Mouse (Mus musculus) adrenal gland (tissue): ENCODE measurements at regions not wholly inside any gene's neighbourhood (a gene's known extent, or its start where the extent isn't known, plus 50 kb on each side); places are given as distances from the start of the nearest gene placed in this dataset.

Experiments used
- intact Hi-C: fragments of 180-260 bp; cut with DNase I; formaldehyde crosslinking; loops from one replicate; pipeline ENCODE4 v1.15.1; 2025

DNA sequence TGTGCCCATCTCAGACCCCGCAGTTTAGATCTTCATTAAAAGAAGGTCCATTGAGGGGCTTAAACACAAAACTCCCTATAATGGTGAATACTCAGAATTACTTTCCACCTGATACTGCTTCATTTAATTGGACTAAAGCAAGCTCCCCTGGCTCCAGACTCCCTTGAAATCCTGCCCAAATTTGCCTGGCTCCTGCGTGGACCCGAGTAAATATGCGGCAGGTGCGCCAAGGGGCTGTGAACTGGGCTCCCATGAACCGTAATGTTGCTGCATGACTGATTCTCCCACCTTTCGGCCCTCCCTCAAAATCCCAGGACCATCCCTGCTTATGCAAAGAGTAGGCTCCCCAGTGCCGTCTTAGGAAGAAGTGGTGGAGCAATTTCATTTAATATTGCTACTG, 573.7 kb downstream of the Ccdc171 start:
- intact Hi-C loops = no loop called here

DNA sequence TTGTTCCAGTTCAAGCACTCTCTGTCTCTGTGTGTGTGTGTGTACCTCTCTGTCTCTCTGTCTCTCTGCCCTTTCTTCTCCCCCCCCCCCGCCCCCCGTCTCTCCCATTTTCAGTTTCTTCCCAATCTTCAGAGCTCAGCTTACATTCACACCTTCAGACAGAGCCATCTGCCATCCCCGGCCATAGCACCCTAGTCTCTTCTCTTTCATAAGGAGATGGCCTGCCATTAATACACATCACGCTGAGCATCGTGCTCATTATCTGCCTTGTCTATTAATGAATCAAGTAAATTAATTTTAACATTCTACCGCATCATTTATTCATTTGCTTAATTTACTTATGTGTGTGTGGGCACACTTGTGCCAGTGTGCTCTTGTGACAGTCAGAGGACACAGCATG, 573.2 kb downstream of the Bnc2 start:
- intact Hi-C loops = no loop called here

- intact Hi-C loops = no loop called here
Measured at GRCm38 (mm10) chr4:84102736-84103135, 572.3 kb downstream of the Bnc2 start.

- intact Hi-C loops = no loop called here
Measured at GRCm38 (mm10) chr4:84108592-84108991, 566.5 kb downstream of the Bnc2 start.

DNA sequence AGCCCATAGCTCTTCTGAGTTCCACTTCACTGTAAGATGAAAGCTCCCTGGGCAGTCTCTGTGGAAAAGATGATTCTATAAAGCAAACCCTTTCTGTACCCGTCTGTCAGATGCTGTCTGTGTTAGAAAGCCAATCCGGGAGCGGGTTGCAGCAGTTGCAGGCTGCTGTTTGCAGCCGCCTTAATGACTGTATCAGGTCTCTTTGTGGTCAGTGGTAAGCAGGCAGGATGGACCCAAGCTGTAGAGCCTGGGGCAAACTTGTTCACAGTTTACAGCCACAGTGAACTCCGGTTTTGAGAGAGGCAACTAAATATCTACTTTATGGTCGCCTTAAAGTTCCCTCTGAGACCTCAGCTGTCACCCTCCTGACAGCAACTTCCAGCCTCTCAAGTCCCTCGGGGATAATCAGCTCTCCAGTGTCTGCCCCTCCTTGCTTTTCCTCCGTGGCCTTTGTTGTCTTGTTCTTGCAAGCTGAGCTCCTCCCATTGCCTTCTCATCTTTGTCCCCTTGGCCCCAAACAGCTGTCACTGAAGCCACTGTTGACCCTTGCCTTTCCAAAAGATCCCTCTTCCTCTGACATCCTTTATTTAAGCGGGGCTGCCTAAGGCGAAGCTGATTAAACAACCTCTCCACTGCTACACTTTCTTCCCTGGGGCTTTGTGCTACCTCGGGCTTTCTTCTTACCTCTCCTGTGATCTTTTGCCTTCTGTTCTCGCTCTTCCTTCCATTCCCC, 565.1 kb downstream of the Bnc2 start:
- intact Hi-C loops = no loop called here

DNA sequence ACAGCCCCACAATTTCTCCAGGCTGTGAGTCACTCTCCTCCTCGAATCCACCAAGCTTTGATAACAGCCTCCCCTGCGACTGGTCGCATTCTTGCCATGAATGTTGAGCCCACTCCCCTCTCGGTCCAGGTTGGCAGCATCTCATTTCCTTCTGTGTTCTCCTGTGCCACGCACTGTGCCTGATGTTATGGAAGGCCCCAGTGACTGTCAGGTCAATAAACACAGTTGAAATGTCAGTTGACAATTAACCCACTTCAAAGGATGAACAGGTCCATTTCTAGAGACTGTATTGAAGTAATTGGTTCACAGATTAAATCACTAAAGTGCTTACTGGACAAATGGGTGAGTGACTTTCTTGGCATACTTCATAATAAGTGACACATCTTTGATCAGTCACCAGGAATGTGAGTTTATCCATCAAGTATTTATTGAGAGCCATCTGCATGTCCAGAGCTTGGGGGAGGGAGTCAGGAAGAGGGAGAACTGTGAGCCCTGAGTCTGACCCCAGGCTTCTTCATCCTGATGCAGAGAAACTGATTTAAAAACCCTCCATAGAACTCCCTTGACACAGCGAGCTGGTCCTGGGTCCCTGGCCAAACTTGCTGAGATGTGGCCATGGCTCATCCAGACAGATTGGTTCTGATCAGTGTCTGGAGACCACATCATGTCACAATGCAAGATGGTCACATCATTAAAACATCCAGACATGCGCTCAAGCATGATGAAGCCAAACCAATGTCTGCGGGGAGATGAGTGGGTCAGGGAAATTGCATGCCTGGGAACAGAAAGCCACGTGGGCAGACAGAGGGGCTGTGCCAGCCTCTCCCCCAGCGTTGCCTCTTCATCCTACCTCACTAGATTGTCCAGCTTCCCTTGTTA, 560.7 kb downstream of the Bnc2 start:
- intact Hi-C loops = no loop called here

- intact Hi-C loops = no loop called here
Measured at GRCm38 (mm10) chr4:84118284-84118919, 556.7 kb downstream of the Bnc2 start.

GRCm38 (mm10) chr4:84119616-84120015, 555.5 kb downstream of the Bnc2 start:
- intact Hi-C loops = no loop called here

- intact Hi-C loops = no loop called here
Measured at GRCm38 (mm10) chr4:84120330-84120729, 554.7 kb downstream of the Bnc2 start.

GRCm38 (mm10) chr4:84121442-84121841, 553.6 kb downstream of the Bnc2 start:
- intact Hi-C loops = no loop called here

DNA sequence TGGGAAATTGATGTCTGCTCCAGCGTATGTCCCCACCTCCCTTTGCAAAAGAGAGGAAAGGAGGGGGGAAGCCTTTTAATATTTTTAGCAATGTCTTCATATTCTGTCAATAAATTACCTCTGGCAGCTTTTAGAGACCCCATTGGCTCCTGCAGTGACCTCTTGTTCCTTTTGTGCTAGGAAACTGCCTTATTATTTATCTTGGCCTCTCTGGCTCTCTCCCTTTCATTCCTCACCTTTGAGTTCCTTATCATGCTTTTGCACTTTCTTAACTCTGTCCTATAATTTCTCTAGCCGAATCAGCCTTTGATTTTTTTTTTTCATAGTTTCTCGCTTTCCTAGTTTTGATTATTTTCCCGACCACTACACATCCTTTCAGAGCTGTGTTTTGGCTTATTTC, 548.7 kb downstream of the Bnc2 start:
- intact Hi-C loops = no loop called here

DNA sequence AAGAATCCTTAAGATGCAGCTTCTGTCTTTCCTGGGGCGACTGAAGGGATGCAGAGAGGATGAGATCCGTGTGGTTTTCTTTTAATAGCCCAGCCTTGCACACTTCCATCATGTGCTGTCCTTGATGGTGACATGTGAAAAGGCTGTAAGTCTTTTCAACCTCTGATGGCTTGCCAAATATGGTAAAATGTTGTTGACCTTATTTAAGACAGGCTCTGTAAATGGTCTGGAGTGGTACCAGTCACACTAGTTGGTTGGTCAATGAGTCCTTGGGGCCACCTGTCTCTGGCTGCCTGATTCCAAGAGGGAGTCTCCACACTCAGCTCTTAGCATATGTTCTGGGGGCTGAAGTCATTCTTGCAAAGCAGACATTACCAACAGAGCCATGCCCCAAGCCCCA, 547.7 kb downstream of the Bnc2 start:
- intact Hi-C loops = no loop called here

DNA sequence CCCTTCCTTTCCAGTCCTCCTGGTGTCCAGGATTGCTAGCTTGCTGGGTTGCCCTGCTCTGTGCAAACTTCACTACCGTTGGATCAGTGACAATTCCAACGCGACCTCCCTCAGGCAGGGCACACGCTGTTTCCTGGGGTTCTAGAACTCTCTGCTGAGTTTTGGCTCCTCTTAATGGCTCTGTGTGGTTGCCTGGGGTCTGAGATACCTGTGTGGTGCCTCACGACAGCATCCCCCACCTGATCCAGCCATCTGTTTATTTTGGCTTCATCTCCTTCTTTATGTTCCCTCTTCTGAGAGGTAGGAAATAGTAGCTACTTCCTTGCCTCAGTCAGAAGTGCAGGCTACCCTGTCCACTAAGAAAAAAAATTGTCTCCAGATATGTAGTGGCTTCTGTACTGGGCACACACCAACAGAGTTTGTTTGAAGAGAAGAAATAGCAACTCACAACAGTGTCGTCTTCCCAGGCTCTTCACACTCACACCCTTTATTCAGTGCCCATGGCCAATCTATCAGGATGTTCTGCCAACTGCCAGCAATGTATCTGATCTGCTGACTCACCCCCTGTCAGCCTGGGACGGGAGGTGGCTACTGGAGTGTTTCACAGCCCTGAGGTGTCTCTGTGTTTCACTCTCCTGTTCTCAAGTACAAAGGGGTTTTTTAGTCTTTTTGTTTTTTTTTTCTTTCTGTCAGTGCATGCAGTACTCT, 544.1 kb downstream of the Bnc2 start:
- intact Hi-C loops = no loop called here

DNA sequence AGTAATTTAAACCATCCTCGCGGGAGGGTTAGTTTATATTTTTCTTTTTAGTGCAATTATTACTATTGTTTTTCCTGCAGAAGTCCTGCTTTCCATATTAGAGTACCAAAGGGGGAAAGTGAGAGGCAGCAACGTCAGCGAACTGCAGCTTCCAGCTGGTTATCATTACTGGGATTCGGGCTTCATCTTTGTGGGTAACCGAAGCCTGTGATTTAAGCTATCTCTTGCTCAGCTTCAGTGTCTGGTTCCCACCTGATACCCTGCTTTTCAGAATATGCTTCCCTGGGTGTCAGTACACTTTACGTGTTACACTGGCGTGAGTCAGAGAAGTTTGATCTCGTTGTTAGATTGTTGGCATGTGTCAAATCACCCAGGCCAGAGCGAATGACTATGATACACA, 539.3 kb downstream of the Bnc2 start:
- intact Hi-C loops = no loop called here

GRCm38 (mm10) chr4:84137171-84137919, 537.7 kb downstream of the Bnc2 start:
- intact Hi-C loops = no loop called here

GRCm38 (mm10) chr4:84149149-84150050, 525.7 kb downstream of the Bnc2 start:
- intact Hi-C loops = no loop called here

GRCm38 (mm10) chr4:84150698-84151097, 524.4 kb downstream of the Bnc2 start:
- intact Hi-C loops = no loop called here

GRCm38 (mm10) chr4:84151247-84151646, 523.8 kb downstream of the Bnc2 start:
- intact Hi-C loops = no loop called here

DNA sequence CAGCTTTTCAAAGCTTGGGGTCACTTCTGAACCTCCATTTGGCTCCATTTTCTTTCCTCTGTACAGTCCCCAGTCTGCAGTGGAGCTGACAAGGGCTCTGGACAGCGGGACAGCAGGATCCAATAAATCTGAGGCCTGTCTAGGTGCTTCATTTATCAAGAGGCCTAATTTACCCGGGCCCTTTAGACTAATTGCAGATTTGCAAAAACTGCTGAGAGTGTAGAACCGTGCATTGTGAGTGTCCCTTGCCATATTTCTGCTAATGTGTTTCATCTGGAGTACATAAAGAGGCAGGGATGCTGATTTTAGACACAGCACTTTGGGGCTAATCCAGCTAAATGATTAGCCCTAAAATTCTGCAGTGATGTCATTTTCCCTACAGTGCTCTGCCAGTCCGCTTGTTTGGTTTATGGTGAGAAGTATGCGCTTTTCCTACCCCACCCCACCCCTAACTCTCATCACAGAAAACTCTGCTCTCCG, 523.1 kb downstream of the Bnc2 start:
- intact Hi-C loops = no loop called here

DNA sequence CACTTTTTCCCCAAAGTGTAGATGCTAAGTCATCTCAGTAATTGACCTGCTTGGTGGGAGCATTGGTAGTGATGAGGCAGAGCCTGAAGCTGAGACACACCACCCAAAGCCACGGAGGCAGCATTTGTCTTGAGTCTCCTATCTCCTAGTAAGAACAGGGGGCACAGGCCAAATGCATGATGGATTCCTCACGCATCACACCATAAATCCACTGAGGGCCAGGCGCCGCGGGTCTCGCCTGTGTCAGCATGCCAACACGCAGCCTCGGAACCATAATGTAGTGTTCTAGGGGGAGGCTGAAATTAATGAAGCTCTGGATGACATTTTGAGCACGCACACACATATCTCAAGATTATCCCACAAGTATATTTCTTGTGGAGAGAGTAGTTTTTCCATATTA, 521.5 kb downstream of the Bnc2 start:
- intact Hi-C loops = no loop called here
